12 mouse cellular contexts compared by ENCODE assay signal in the genomic region with DNA sequence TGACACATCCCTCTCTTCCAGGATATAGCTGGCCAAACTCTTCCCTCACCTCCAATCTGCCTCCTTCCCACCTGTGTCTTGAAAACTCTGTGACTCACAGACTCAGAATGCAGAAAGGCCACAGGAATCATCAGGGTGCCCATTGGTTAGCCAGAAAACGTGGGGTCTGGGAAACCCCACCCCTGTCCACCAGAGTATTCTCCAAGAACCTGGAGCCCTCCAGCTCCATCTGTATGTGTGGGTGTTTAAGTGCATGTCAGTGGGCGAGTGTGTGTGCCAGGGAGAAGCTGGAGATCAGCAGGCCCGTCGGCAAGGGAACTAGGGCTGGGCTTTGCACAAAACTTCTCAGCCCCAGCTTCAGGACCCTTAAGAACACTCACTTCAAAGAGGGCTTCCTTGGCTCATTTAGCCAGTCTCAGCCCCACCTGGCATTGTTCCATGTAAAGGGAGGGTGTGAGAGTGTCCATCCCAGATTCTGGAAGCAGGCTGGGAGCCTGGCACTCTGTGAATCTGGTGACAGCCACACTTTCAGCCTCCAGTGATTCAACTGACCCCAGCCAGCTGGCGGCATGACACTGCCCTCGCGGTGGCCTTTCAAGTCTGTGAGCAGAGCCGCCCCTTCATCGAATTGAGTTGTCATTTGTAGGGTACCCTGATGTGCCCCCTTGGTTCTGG. TPM values are rescaled to one million over a fixed set of nuclear protein-coding genes. Genes with fewer than 3 reads are reported as not detected.
A peak's percentile ranks its signal among the peaks of the same experiment; 100 is the strongest.
DNase-seq lines count a peak whose midpoint lies in the region; ATAC-seq and TF ChIP-seq lines count a peak whose summit lies in the region.
"Had no signal": no experiment of that assay in that cellular context is flagged by ENCODE, and none has a peak within 500 bp of the region (broad histone marks: within the 10 kb centered on the region; RNA-seq: fewer than 3 reads in every experiment).

No protein-coding gene starts in this region.

- H3K4me1 ChIP-seq in forebrain, postnatal 0 days (ENCODE audit: insufficient read depth) = no peaks in the 10 kb centered on the region
- no peaks in the 10 kb centered on the region for H3K4me1 ChIP-seq in forebrain, embryonic 11.5 days (replicated peaks; ENCODE audit: control insufficient read depth, insufficient read depth, low read length)
- 0 out of 2 replicates have a peak, but pooled peaks cover 9% of the 10 kb centered on the region for H3K4me1 ChIP-seq in lung, embryonic 15.5 days

- no peak overlapping the region for H3K9ac ChIP-seq in forebrain, postnatal 0 days
- no peak overlapping the region for H3K9ac ChIP-seq in forebrain, embryonic 11.5 days (ENCODE audit: low read length)
- no peak overlapping the region for H3K9ac ChIP-seq in lung, embryonic 15.5 days

- no peaks in the 10 kb centered on the region for H3K27me3 ChIP-seq in forebrain, postnatal 0 days (ENCODE audit: insufficient read depth, low read length)
- H3K27me3 ChIP-seq in forebrain, embryonic 11.5 days (ENCODE audit: control insufficient read depth, insufficient read depth, low read length) = no peaks in the 10 kb centered on the region
- no peaks in the 10 kb centered on the region for H3K27me3 ChIP-seq in lung, embryonic 15.5 days
- H3K27me3 ChIP-seq: megakaryocyte, embryonic 14.5 days had no signal

- peaks cover 35% of the 10 kb centered on the region for H3K36me3 ChIP-seq in forebrain, postnatal 0 days (ENCODE audit: insufficient read depth)
- H3K36me3 ChIP-seq in forebrain, embryonic 11.5 days (ENCODE audit: control insufficient read depth, insufficient read depth, low read length) = peaks cover 7% of the 10 kb centered on the region
- peaks cover 34% of the 10 kb centered on the region for H3K36me3 ChIP-seq in lung, embryonic 15.5 days

- WGBS in forebrain, postnatal 0 days = 53% methylated on average over 9 of the region's 9 CpGs
- 78% methylated on average over 9 of the region's 9 CpGs for whole genome bisulfite sequencing in forebrain, embryonic 11.5 days
- WGBS in lung, embryonic 15.5 days = 47% methylated on average over 9 of the region's 9 CpGs

- peak; percentile 23; the same call in 1 of the 2 replicates for ATAC-seq in forebrain, postnatal 0 days
- ATAC-seq in forebrain, embryonic 11.5 days (replicated peaks; ENCODE audit: low FRiP score) = no peak
- peak; percentile 12; the same call in 1 of the 2 replicates for ATAC-seq in lung, embryonic 15.5 days (ENCODE audit: borderline replicate concordance, extremely low read depth, low FRiP score, low TSS enrichment)

- DNase-seq in forebrain, postnatal 0 days = peak; percentile 11
- DNase-seq in forebrain, embryonic 11.5 days (ENCODE audit: low spot score) = no peak
- no peak for DNase-seq in lung, adult 18-20 months
- peak; percentile 30 to 59 for DNase-seq in left cerebral cortex, adult 2 months (ENCODE audit: extremely low spot score in 1 of 2, low spot score in 2 of 2)
- DNase-seq in right cerebral cortex, postnatal 10 days (ENCODE audit: low spot score in 2 of 2) = peak; percentile 53 to 69
- DNase-seq in thymus, adult 18-20 months = no peak
- no peak for DNase-seq in embryo, embryonic 11 days
- DNase-seq: heart, postnatal 36 days; kidney, adult 9 months had no signal

- TF ChIP-seq CTCF in forebrain, postnatal 0 days (IDR thresholded peaks at IDR 0.05; ENCODE audit: low read depth) = no peak
- no peak; the same call in 1 of the 2 replicates for TF ChIP-seq CTCF in left cerebral cortex, adult 2 months (IDR thresholded peaks at IDR 0.05)

- H3K4me3 ChIP-seq in forebrain, postnatal 0 days (ENCODE audit: low read depth, low read length) = no peak overlapping the region
- H3K4me3 ChIP-seq in forebrain, embryonic 11.5 days (ENCODE audit: low read depth, low read length) = no peak overlapping the region
- no peak overlapping the region for H3K4me3 ChIP-seq in lung, embryonic 15.5 days
- no peak overlapping the region for H3K4me3 ChIP-seq in left cerebral cortex, adult 2 months
- H3K4me3 ChIP-seq: megakaryocyte, embryonic 14.5 days had no signal

- no peaks in the 10 kb centered on the region for H3K9me3 ChIP-seq in forebrain, postnatal 0 days (ENCODE audit: low read length)
- H3K9me3 ChIP-seq in forebrain, embryonic 11.5 days (ENCODE audit: control insufficient read depth, low read length) = no peaks in the 10 kb centered on the region
- no peaks in the 10 kb centered on the region for H3K9me3 ChIP-seq in lung, embryonic 15.5 days
- H3K9me3 ChIP-seq: megakaryocyte, embryonic 14.5 days had no signal

- H3K4me2 ChIP-seq in forebrain, postnatal 0 days (ENCODE audit: low read depth) = no peak overlapping the region
- H3K4me2 ChIP-seq in forebrain, embryonic 11.5 days (ENCODE audit: low read depth, low read length, severe bottlenecking) = no peak overlapping the region
- H3K4me2 ChIP-seq in lung, embryonic 15.5 days = no peak overlapping the region

- H3K27ac ChIP-seq in forebrain, postnatal 0 days (ENCODE audit: low read depth, low read length) = no peak overlapping the region
- H3K27ac ChIP-seq in forebrain, embryonic 11.5 days (ENCODE audit: low read depth, low read length) = no peak overlapping the region
- H3K27ac ChIP-seq in lung, embryonic 15.5 days = peak overlapping the region; percentile 15; the same call in 1 of the 2 replicates
- H3K27ac ChIP-seq in left cerebral cortex, adult 2 months = no peak overlapping the region; the same call in 1 of the 2 replicates

- intact Hi-C loops in left cerebral cortex, adult 2 months (cut with DNase I) = no loop called here

RNA-seq across cellular contexts. Expression of a gene that starts 1.8 kb away (rescaled TPM):
- total RNA-seq in forebrain, postnatal 0 days (2014; rRNA removed) = 0.67 TPM in 1 of 2 replicates, not detected in the other
- not detected in 2 replicates for polyA plus RNA-seq in forebrain, postnatal 0 days (2015; fragmentation: Nextera tagmentation; extraction: Ambion mirVana)
- not detected in 2 replicates for polyA plus RNA-seq in forebrain, embryonic 11.5 days (2014; fragmentation: Nextera tagmentation; extraction: Ambion mirVana)
- polyA plus RNA-seq in lung, embryonic 15.5 days (2015; fragmentation: Nextera tagmentation; extraction: Ambion mirVana) = not detected in 2 replicates
- not detected for total RNA-seq in left cerebral cortex, adult 2 months (2021)
- total RNA-seq: heart, postnatal 36 days; layer of hippocampus, postnatal 25 days had no signal

RNA-seq across cellular contexts. Expression of a gene that starts 12.7 kb away (rescaled TPM):
- 14.2 and 17.9 TPM in 2 replicates for total RNA-seq in forebrain, postnatal 0 days (2014; rRNA removed)
- polyA plus RNA-seq in forebrain, postnatal 0 days (2015; fragmentation: Nextera tagmentation; extraction: Ambion mirVana) = 37.9 and 40.6 TPM in 2 replicates
- 52.3 and 58.2 TPM in 2 replicates for polyA plus RNA-seq in forebrain, embryonic 11.5 days (2014; fragmentation: Nextera tagmentation; extraction: Ambion mirVana)
- 208 and 215 TPM in 2 replicates for polyA plus RNA-seq in lung, embryonic 15.5 days (2015; fragmentation: Nextera tagmentation; extraction: Ambion mirVana)
- 1 to 10 TPM; 6.6 to 7.1 TPM for total RNA-seq in left cerebral cortex, adult 2 months (2021)

RNA-seq across cellular contexts. Expression of a gene that starts 23.2 kb away (rescaled TPM):
- 53.4 and 84.0 TPM in 2 replicates for total RNA-seq in forebrain, postnatal 0 days (2014; rRNA removed)
- polyA plus RNA-seq in forebrain, postnatal 0 days (2015; fragmentation: Nextera tagmentation; extraction: Ambion mirVana) = 66.7 and 73.9 TPM in 2 replicates
- 47.4 and 50.3 TPM in 2 replicates for polyA plus RNA-seq in forebrain, embryonic 11.5 days (2014; fragmentation: Nextera tagmentation; extraction: Ambion mirVana)
- 24.3 and 24.7 TPM in 2 replicates for polyA plus RNA-seq in lung, embryonic 15.5 days (2015; fragmentation: Nextera tagmentation; extraction: Ambion mirVana)
- 10 to 100 TPM; 20.8 to 25.3 TPM for total RNA-seq in left cerebral cortex, adult 2 months (2021)

RNA-seq across cellular contexts. Expression of a gene that starts 40.5 kb away (rescaled TPM):
- total RNA-seq in forebrain, postnatal 0 days (2014; rRNA removed) = 0.23 TPM in 1 of 2 replicates, not detected in the other
- polyA plus RNA-seq in forebrain, postnatal 0 days (2015; fragmentation: Nextera tagmentation; extraction: Ambion mirVana) = not detected in 2 replicates
- 0.37 TPM in 1 of 2 replicates, not detected in the other for polyA plus RNA-seq in forebrain, embryonic 11.5 days (2014; fragmentation: Nextera tagmentation; extraction: Ambion mirVana)
- polyA plus RNA-seq in lung, embryonic 15.5 days (2015; fragmentation: Nextera tagmentation; extraction: Ambion mirVana) = 1.1 and 1.2 TPM in 2 replicates
- 1 to 10 TPM; 1.0 to 1.6 TPM for total RNA-seq in left cerebral cortex, adult 2 months (2021)
- total RNA-seq: layer of hippocampus, postnatal 25 days had no signal

RNA-seq across cellular contexts. Expression of a gene that starts 43.6 kb away (rescaled TPM):
- 38.1 and 40.9 TPM in 2 replicates for total RNA-seq in forebrain, postnatal 0 days (2014; rRNA removed)
- 23.8 and 27.3 TPM in 2 replicates for polyA plus RNA-seq in forebrain, postnatal 0 days (2015; fragmentation: Nextera tagmentation; extraction: Ambion mirVana)
- 54.8 and 57.4 TPM in 2 replicates for polyA plus RNA-seq in forebrain, embryonic 11.5 days (2014; fragmentation: Nextera tagmentation; extraction: Ambion mirVana)
- polyA plus RNA-seq in lung, embryonic 15.5 days (2015; fragmentation: Nextera tagmentation; extraction: Ambion mirVana) = 53.3 and 55.1 TPM in 2 replicates
- total RNA-seq in left cerebral cortex, adult 2 months (2021) = 10 to 100 TPM; 42.3 to 45.0 TPM

Comparison
In these comparisons a context has a peak if more than half of its experiments do, and no peak if none do; other contexts are left out.
1. DNase-seq: peak in forebrain, postnatal 0 days (single experiment), left cerebral cortex, adult 2 months (2 of 2) and right cerebral cortex, postnatal 10 days (2 of 2); none in forebrain, embryonic 11.5 days (single experiment), lung, adult 18-20 months (0 of 2), thymus, adult 18-20 months (0 of 2) and embryo, embryonic 11 days (single experiment).